Mouse (Mus musculus) cerebellum, adult 11 months (tissue): ENCODE results near the gene 1700023F06Rik.
A peak's percentile ranks its signal among the peaks of the same experiment; 100 is the strongest.

Experiments used
- DNase-seq: peaks from one replicate; pipeline ENCODE4 v3.0.0; 2022

1700023F06Rik gene

DNA sequence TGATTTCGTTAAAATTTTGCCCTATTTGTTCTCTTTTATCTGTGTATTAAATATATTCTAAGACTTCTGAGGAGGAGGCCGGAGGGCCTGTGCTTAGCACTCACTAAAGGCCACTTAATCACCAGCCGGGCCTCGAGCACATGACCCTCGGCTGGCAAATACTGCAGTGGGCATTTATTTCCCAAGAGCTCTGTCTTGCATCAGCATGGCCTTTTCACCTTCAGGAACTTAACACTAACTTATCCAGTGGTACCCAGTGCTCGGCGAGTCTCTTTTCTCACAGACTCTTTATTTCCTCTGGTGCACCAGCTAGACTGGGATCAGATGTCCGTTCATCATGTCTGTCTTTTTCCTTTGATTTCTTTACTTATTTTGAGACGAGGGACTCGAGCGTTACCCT, 47.6 kb downstream of the 1700023F06Rik start:
- DNase-seq, result no peak

GRCm38 (mm10) chr11:103158621-103159478, 49.5 kb downstream of the 1700023F06Rik start:
- peak; percentile 96 for DNase-seq

- no peak for DNase-seq
Observed at GRCm38 (mm10) chr11:103149771-103150170, 58.6 kb downstream of the 1700023F06Rik start.
